Comparison of ENCODE assay signal across 13 mouse cellular contexts in the genomic region with DNA sequence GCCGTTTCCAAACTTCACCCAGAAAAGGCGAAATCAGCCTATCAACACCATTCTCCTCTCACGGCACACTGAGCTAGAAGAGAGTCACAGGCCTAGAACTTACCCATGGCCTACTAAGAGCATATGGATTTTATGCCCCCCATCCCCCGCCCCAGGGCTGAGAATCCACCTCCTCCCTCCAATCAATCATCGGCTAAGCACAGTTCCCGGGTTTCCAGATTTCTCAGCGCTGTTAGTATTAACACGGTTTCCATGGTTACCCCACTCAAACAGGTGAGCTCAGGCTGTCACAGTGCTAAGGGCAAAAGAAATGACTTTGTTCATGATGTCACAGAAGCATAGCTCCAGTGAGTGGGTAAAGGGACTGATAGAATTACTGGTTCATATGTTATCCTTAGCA.
DNase-seq lines count a peak whose midpoint lies in the region; ATAC-seq lines count a peak whose summit lies in the region.
"Had no signal": no experiment of that assay in that cellular context is flagged by ENCODE, and none has a peak within 500 bp of the region (broad histone marks: within the 10 kb centered on the region; RNA-seq: fewer than 3 reads in every experiment).

No protein-coding gene starts in this region.

- WGBS in hindbrain, embryonic 13.5 days = 57% methylated on average over 8 of the region's 8 CpGs
- 64% methylated on average over 8 of the region's 8 CpGs for WGBS in midbrain, embryonic 12.5 days

- no peak overlapping the region for H3K4me2 ChIP-seq in hindbrain, embryonic 13.5 days
- H3K4me2 ChIP-seq in midbrain, embryonic 12.5 days (replicated peaks) = no peak overlapping the region
- H3K4me2 ChIP-seq: neural tube, embryonic 12.5 days had no signal

- ATAC-seq in hindbrain, embryonic 13.5 days (ENCODE audit: low FRiP score) = peak; percentile 58
- 0 out of 2 replicates have a peak, but pooled peaks have one; percentile 38 for ATAC-seq in midbrain, embryonic 12.5 days (ENCODE audit: low FRiP score, low read depth)

- no peak overlapping the region for H3K9ac ChIP-seq in hindbrain, embryonic 13.5 days
- H3K9ac ChIP-seq in midbrain, embryonic 12.5 days (replicated peaks) = no peak overlapping the region
- H3K9ac ChIP-seq: liver, embryonic 14.5 days; neural tube, embryonic 12.5 days had no signal

- H3K4me3 ChIP-seq in hindbrain, embryonic 13.5 days = no peak overlapping the region
- H3K4me3 ChIP-seq in midbrain, embryonic 12.5 days = no peak overlapping the region
- H3K4me3 ChIP-seq: gastrocnemius, adult 2 months; neural tube, embryonic 12.5 days had no signal

- peaks cover 19% of the 10 kb centered on the region; the same call in 1 of the 2 replicates for H3K4me1 ChIP-seq in hindbrain, embryonic 13.5 days (replicated peaks)
- no peaks in the 10 kb centered on the region for H3K4me1 ChIP-seq in midbrain, embryonic 12.5 days
- H3K4me1 ChIP-seq: neural tube, embryonic 12.5 days had no signal

- DNase-seq in layer of hippocampus, adult 9-11 months = peak; percentile 20
- no peak for DNase-seq in layer of hippocampus, adult 8-10 months (ENCODE audit: low spot score in 2 of 2)
- peak; percentile 57 for DNase-seq in embryo, embryonic 11 days
- no peak for DNase-seq in gastrocnemius, adult 18-20 months (ENCODE audit: low spot score)
- no peak for DNase-seq in spleen, postnatal 14 days (ENCODE audit: low spot score in 2 of 2)
- no peak for DNase-seq in urinary bladder, postnatal 25 days (ENCODE audit: low spot score)
- DNase-seq: cerebellum, postnatal 14 days; gastrocnemius, adult 2 months; kidney, adult 11 months had no signal

- no peaks in the 10 kb centered on the region for H3K9me3 ChIP-seq in hindbrain, embryonic 13.5 days
- no peaks in the 10 kb centered on the region for H3K9me3 ChIP-seq in midbrain, embryonic 12.5 days
- H3K9me3 ChIP-seq: neural tube, embryonic 12.5 days had no signal

- no peak overlapping the region for H3K27ac ChIP-seq in hindbrain, embryonic 13.5 days
- H3K27ac ChIP-seq in midbrain, embryonic 12.5 days (replicated peaks) = no peak overlapping the region
- H3K27ac ChIP-seq: gastrocnemius, adult 2 months; liver, embryonic 14.5 days; neural tube, embryonic 12.5 days had no signal

- H3K27me3 ChIP-seq in hindbrain, embryonic 13.5 days = no peaks in the 10 kb centered on the region
- H3K27me3 ChIP-seq in midbrain, embryonic 12.5 days = no peaks in the 10 kb centered on the region
- H3K27me3 ChIP-seq: neural tube, embryonic 12.5 days had no signal

- no peaks in the 10 kb centered on the region for H3K36me3 ChIP-seq in hindbrain, embryonic 13.5 days
- no peaks in the 10 kb centered on the region for H3K36me3 ChIP-seq in midbrain, embryonic 12.5 days
- H3K36me3 ChIP-seq: neural tube, embryonic 12.5 days had no signal

Comparison
In these comparisons a context has a peak if more than half of its experiments do, and no peak if none do; other contexts are left out.
1. DNase-seq: peak in layer of hippocampus, adult 9-11 months (single experiment) and embryo, embryonic 11 days (single experiment); none in layer of hippocampus, adult 8-10 months (0 of 2), gastrocnemius, adult 18-20 months (single experiment), spleen, postnatal 14 days (0 of 2) and urinary bladder, postnatal 25 days (single experiment).